Mouse (Mus musculus) layer of hippocampus, postnatal 25 days (tissue): ENCODE data around the gene Irf6. TPM values are rescaled to one million over a fixed set of nuclear protein-coding genes. Genes with fewer than 3 reads are reported as not detected.

Experiments used
- DNase-seq, 2 experiments: peaks; one replicate each; pipeline ENCODE4 v3.0.0; 2022; ENCODE audit warnings: mixed read lengths in 2 of 2, low spot score in 1 of 2; ENCODE audit errors: extremely low spot score in 1 of 2
- total RNA-seq, 2 experiments: library from RNA; stranded (reverse); gene quantifications; 2 replicates each; pipeline ENCODE4 v1.2.3; 2021

Gene Irf6
- 1 to 10 TPM in 1 of 2 experiments, under 1 TPM in 1; 0.49 to 1.1 TPM for total RNA-seq

DNA sequence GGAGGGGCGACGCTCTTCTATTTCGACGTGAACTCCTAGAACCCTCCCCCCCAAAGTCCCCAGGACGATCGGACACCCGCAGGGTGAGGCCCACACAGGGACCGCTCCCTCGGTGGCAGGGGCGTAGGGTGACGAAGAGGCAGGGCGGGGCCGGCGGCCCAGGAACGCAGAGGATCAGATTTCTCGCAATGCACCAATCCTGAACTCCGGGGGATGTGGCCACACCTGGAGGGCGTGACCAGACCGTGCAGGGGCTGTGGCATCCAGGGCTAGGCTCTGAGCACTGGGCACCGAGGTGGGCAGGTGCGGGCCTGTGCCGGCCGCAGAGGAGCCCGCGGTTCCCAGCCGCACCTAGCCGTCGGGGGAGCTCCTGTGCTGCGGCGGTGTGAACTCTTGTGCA is at the start of gene Irf6:
Gene Irf6 (plus strand): TSS at position 240 of the 400 bp plus-strand sequence.
- no peak for DNase-seq

DNA sequence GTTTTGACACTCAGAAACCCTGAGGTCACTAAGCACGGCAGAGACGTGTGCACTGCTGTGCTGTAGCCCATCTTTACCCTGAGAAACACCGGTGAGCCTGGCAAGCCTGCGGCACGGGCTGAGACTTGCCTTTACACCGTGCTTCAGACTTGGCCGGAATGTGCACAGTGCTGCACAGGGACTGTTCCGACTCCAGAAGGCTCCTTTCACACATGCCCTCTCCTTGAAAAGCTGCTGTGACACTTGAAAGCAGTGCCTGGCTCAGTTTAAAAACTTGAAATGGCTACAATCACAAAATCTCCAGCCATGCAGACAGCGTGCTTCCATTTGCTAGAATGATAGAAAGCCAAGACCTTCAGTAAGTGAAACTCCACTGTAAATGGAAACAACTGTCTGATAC is 40.8 kb upstream of the Irf6 start:
- DNase-seq = no peak

DNA sequence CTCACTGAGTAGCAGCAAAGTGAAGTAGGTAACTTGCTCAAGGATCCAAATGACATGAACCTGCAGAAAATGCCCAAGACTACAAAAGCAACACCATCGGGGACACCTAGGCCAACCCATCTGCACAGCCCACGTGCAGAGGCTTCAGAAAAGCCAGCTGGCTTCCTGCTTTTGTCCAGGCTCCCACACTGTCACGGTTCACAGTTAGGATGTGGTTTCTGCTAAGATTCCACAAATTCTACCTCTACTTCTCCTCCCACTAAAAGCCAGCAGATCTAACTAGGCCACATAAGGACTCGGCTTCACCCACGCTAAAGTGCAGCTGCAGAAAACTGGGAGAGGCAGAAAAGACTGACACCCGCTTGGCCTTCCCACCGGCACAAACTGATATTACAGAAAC is 30.1 kb upstream of the Irf6 start:
- DNase-seq = no peak

DNA sequence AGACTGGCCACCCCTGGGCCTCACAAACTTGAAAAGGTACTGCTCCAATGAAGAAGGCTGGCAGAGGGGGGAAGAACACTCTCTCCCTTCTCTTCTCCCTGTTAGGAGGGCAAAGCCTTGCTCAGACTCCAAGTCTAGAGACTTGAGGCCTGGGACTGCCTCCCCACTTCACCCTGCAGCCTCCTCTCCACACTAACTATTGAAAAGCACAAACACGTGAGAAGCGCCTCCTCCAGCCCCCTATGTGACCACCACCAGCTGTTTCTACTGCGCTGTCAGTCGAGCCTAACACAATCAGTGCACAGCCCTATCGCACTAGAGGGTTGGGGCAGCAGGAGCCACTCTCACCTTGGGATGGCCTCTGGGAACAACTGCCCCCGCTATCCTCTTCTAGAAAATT is 29.6 kb upstream of the Irf6 start:
- no peak for DNase-seq

DNA sequence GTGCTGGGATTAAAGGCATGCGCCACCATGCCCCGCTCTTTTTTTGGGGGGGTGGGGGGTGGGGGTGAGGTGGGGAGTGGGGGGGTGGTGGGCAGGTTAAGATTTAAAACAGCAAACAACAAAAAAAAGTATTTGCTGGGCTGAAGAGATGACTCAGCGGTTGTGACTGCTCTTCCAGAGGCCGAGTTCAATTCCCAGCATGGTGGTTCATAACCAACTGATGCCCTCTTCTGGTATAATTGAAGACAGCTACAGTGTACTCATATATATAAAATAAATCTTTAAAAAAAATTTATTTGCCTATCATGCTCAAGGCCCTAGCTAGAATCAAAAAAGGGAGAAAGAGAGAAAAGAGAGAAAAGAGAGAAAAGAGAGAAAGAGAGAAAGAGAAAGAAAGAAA is 27.1 kb upstream of the Irf6 start:
- DNase-seq = no peak

DNA sequence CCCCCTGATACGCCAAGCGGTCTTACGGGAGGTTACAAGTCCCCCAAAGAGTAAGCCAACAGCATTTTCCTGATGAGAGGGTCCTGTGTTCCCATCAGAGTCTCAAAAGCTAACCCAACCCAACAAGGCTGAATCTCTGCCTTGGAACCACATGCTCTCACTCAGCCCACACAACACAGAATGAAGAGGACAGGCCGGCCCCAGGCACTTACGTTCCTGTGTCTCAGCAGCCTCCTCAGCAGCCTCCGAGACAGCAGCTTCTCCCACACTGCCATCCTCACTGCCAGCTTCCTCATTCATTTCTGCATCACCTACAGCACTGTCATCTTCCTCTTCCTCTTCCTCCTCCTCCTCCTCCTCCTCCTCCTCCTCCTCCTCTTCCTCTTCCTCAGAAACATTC is 24.9 kb upstream of the Irf6 start:
- no peak for DNase-seq

DNA sequence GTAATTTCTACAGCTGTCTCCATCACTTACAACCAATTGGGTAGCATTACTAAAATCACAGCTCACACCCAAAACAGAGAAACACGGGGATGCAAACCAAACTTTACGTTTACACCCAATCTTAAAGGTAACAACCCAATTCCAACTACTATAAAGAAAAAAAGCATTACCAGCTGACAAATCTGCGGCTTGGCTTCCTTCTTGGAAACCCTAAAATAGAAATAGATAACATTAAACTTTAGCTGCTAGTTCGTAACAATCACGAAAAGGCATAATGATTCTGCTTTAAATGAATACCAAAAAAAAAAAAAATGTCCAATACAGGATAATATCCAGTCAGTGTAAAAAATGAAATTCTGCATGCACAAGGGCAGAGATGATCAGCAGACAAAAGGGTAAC is 23.6 kb upstream of the Irf6 start:
- no peak for DNase-seq

DNA sequence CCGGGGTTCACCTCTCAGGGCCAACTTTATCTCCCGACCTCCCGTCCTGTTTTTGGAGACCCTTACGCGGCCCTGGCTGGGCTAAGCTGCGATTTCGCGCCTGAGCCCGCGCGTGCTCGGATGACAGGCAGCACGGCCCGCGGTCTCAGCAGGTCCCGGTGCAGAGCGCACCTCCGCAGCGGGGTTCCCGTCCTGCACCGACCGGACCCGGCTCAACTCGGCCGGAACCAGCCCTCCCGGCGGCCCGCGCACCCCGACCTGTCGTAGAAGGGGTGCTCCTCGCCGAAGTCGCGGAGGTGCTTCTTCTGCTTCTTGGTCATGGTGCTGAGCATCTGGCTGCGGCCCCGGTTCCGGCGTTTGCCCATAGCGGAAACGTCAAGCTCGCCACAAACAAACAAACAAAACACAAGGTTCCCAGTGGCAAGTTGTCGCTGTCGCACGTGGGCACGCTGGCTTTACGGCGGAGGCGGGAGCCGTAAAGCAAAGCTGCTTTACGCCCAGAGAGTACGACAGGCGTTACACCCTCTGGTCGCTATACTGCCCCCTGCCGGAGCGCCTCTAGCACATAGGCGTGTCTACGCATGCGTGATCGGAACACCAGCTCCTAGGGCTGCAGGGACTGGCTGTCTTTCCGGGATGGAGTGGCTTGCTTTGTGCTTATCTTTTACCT is 23.0 kb upstream of the Irf6 start, which contains the start of gene Diexf:
Gene Diexf (minus strand): TSS at position 487 of the 670 bp plus-strand sequence.
- DNase-seq = peak; percentile 96 to 99

DNA sequence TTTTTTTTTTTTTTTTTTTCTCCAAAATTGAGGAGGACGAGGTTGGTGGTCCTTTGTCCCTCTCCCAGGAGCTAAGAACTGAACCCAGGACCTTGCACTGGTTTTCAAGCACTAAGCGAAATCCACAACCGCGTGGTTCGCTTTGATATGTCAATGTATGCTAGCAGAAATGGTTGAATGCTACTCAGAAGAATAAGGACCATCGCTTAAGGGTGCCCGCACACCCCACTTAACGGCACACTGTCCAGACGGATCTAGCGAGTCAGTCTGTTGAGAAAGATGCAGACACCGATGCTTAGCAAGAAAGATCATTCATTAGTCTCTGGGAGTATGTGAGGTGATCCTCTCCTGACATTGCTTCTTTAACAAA is 22.5 kb upstream of the Irf6 start:
- no peak for DNase-seq

DNA sequence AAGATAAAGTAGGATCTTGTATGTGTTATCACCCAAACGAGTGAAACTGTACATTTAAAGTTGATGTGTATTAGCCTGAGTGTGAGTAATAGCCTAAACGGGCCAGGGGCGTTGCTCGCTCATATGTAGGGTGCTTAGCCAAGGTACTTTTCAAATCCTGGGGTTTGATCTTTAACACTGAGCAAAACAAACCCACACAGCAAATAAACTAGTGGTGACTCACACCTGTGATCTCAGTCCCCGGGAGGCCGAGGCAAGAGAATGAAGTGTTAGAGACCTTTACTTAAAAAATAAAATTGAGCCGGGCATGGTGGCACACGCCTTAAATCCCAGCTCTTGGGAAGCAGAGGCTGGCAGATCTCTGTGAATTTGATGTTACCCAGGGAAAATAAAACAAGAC is 22.1 kb upstream of the Irf6 start:
- no peak for DNase-seq

DNA sequence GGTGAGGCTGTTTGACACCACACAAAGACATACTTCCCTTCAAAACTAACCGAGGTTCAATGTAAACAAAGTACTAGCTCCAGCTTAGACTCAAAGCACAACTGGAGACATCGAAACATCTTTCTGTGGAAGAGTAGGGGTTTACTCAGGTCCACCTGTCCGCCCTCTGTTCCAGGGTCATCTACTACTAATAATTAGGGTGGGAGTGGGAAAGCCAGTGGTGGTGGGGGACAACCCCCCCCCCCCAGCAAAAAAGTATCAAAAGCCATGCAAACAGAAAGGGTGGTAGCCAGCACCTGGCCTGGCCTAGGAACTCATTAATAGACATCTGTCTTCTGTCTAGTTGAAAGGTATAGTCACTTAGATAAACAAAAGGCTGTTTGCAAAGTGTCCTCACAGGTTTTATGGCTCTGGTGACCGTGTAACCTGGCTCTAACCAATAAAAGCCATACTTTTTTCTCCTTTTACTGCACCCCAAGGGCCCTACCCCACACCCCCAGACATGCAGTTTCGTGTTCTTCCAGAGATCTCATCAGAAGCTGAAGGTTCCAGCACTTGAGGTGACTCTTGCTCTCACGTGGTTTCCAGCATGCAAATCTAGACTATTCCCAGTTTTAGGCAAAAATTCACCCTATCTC is 21.5 kb upstream of the Irf6 start:
- DNase-seq = no peak

DNA sequence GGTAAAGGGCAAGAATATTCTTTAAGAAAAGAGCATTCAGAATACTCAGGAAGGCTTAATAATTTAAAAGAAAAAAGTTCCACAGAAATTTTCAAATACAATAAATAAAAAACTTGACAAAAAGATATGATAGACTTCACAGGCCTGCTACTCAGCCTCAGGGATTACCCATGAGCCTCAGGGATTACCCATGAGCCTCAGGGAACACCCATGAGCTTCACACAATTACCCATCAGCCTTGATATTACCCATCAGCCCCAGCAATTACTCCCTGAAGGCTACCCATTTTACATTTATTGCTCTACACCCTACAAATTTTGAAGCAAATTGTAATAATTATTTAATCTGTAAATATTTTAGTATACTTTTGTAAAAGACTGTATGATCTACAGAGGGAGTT is 20.5 kb upstream of the Irf6 start:
- no peak for DNase-seq

DNA sequence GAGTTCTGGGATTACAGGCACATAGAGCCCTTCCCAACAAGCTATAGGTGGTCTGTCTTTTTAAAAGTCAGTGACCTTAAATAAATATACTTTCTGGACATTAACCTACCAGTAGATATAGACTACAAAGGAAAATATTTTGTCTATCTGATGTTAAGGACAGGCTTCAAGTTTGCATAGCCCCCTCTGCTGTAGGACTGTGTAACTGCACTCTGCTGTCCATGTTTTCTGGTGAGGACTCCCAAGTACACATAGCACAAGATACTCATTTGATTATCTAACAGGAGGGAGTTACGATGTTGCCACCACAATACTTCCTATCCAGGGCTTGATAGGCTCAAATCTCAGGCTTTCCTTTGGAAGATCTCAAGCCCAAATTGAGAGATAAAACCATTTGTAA is 19.2 kb upstream of the Irf6 start:
- DNase-seq = no peak

DNA sequence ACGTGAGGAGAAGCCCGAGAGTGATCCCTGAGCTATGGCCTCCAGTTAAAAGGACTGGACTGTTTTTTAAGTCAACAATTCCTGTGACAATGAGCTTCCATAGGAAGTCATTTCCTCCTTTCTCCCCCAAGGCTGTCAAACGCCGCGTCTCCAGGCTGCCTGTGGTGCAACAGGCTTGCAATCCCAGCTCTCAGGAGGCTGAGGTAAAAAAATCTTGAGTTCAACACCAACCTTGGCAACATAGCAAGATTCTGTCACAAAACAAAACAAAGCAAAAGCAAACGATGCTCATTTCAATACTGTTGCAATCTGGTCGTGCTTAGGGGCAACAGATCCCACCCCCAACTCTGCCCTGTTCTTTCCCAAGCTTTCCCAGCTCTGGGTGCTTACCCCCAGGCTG is 14.8 kb upstream of the Irf6 start:
- DNase-seq = no peak

DNA sequence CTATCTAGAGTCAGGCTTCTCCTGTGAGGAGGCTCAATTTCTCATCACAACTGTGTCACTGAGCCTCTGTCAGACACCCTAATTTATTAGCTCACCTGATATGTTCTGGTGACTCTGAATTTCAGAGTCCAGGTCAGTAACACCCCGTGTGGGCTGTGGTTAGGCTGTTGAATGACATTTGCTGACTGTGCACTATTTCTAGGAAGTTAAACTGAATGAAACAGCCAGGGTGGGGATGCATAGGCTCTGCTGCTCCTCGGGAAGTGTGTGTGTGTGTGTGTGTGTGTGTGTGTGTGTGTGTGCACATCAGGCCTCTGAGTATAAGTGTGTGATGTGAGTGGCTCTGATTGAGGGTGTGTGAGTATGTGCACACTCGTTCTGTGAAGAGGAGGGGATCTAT is 14.2 kb upstream of the Irf6 start:
- no peak for DNase-seq

DNA sequence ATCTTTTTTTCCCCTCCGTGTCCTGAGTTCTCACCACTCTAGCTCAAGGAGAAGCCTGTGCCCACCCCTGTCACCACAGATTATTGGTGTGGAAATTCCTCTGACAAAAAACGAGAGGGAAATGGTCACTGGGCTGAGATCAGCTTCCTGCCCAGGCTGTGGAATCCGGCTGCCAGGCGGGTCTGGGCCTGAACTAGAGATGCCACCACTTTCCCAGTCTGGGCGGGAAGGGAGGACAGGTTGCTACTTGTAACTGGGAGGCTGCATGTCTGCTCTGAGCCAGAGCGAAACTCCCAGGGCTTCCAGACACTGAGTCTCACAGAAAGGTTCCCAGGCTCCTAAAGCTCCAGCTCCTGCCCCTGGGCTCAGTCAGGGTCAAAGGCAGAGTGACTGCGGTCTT is 11.8 kb upstream of the Irf6 start:
- DNase-seq = no peak

DNA sequence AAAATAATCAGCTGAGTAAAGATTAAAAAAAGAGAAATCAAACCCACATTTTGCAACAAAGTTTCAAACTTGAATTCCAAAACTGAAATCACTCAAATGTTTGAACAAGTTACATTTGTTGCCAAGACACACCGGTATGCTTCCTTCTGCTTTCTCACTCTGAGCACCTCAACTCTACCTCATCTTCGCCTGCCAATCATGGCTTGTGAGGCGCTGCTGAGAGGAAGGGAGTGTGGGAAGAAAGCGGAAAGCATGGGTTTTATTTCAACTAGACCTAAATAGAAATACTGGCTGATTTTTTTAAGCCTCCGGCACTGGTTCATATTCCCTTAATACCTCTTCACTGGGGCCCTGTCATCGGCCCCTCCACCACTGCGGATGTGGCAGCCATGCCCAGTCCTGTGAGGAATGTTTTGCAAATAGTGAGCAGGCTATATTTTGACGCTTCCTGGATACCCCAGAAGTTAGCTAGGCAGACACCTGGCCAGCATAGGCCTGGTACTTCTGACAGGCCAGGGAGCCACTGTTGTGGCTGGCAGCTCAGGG is 10.3 kb upstream of the Irf6 start:
- no peak for DNase-seq

DNA sequence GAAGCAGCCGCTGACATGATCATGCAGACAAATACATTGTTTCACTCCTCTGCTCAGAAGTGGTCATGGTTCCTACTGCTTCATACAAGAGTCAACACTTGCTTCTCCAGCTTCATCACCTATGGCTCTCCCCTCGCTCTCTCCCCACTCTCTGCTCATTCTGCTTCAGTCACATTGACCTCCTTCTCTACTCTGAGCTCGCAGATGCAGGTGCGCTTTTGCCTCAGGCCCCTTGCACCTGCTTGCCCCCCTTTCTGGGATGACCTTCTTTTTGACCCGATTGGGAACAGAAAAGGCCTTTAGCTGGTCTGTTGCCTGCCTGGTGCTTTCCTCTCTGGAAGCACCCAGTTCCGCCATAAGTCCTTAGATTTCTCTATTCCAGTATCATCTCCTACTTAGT is 8.4 kb upstream of the Irf6 start:
- DNase-seq = no peak

DNA sequence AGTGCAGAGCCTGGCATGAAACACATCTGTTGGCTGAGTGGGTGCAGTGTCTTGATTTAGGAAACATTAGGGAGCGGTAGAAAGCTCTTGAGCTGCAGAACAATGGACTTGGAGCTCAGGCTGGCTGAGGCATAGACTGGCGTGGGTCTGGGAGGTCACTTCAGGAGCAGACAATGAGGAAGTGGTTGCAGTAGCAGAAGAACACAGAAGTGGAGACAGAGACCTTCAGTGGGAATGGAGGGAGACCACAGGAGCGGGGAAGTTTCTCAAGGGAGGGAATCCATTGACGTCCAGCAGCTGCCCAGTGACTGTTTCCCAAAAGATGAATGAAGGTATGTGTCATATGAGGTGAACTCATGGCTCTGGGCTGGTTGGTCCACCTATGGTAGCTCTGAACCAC is 7.8 kb upstream of the Irf6 start:
- DNase-seq = no peak

DNA sequence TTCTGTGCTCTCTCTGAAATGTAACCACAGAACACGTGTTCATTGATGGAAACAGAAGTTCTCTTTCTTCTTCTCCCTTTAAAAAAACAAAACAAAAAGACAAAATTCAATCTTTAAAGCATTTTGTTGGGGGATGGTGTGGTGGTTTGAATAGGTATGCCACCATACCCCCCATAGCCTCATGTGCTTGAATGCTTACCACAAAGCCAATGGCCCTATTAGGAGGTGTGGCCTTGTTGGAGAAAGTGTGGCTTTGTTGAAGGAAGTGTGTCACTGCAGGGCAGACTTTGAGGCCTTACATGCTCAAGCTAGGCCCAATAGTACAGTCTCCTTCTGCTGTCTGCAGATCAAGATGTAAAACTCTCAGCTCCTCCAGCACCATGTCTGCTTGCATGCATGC is 6.5 kb upstream of the Irf6 start:
- DNase-seq = no peak

DNA sequence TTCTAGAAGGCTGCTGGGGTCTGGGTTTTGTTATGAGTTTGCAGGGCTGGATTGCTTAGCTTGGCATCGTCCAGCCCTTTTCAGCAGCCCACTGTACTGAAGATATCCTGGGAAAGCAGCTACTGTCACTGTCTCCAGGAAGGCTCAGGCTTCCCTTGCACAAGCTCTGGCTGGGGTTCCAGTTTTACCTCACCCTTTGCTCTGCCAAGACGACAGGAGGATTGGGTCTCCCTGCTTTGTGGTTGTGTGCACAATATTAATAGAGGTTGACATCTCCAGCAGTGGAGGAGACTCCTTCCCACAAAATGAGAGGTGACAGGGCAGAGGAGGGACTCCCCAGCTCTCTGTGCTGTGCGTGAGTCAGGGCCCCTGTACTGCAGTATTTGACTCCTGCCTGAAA is 3.7 kb upstream of the Irf6 start:
- no peak for DNase-seq

DNA sequence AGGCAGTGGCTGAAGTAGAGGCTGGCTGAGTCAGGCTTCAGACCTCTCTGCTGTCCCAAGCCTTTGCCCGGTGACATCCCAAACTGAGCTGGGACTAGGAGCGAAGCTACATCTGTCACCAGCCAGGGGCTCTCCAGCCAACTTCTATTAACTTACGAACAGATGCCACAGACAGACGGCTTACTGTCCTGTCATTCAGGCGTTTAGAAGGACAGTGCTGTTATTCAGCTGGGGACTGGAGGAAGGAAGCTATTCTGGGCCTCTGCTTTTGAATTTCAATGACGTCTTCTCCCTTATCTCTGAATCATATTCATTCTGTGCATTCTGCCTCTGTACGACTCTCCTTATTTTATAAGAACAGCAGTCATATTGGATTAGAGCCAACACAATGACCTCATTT is 1.8 kb upstream of the Irf6 start:
- DNase-seq = no peak
